Mouse (Mus musculus) cerebellum, adult 2 months (tissue): ENCODE results near the gene D17H6S53E.

Experiments used
- CTCF ChIP-seq: fragments of 200-500 bp; IDR thresholded peaks from 2 replicates; pipeline ENCODE4 v1.5.1; 2011; ENCODE audit warnings: low read depth, mild to moderate bottlenecking, control low read depth, low read length, moderate library complexity, borderline replicate concordance; ENCODE audit not compliant: insufficient read depth
- POLR2A ChIP-seq: fragments of 200-500 bp; IDR thresholded peaks from 2 replicates; pipeline ENCODE4 v1.6.1; 2011; ENCODE audit warnings: low read length, control low read depth, borderline replicate concordance; ENCODE audit not compliant: insufficient read depth

GRCm38 (mm10) chr17:35133517-35133916 lies 7.3 kb downstream of the D17H6S53E start:
- TF ChIP-seq CTCF (no peak), POLR2A (no peak)
